8 mouse cellular contexts compared by ENCODE assay signal in the genomic region with DNA sequence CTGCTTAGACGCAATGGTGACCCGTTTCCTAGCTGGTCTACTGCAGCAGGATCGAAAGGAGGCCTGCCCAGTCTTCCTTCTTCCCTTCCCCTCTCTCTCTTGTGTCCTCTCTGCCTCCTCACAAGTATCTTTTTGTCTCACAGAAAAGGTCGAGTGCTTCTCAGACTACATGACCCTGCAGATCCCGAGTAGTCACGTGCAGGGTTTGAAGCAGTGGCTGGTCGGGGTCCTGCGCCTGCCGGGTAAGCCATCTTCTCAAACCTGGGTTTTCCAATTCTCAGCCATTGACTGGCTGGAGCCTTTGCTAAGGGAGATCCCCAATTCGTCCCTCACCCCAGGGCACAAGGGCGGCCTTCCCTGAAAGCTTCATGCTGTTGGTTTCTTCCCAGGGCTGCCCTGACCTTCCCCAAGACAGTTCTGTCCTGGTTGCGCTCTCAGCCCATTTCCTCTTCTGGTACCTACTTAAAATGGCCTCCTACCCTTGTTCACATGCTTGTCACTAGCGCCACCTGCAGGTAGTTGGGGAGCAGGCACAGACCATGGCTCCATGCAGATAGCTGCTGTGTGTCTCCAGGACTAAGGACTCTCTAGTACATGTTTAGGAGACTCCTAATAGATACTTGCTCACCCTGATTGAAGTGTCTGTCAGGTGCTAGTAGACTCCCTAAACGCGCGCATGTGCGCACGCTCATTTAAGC. TPM values are rescaled to one million over a fixed set of nuclear protein-coding genes. Genes with fewer than 3 reads are reported as not detected.
DNase-seq lines count a peak whose midpoint lies in the region; ATAC-seq and TF ChIP-seq lines count a peak whose summit lies in the region.

No protein-coding gene starts in this region.

- 0 out of 2 replicates have a peak, but pooled peaks cover 3% of the 10 kb centered on the region for H3K9me3 ChIP-seq in heart, embryonic 12.5 days (replicated peaks)
- no peaks in the 10 kb centered on the region for H3K9me3 ChIP-seq in liver, postnatal 0 days (ENCODE audit: low read length)

- POLR2A ChIA-PET in Patski (lab: Charles Lee) = no interaction called here

- no peak overlapping the region for H3K27ac ChIP-seq in heart, embryonic 12.5 days (ENCODE audit: poor library complexity, severe bottlenecking)
- H3K27ac ChIP-seq in liver, postnatal 0 days (ENCODE audit: low read depth) = no peak overlapping the region

- DNase-seq in heart, adult 18-20 months = no peak
- DNase-seq in 3134 (ENCODE audit: extremely low read depth, insufficient read length, low spot score) = peak; percentile 20
- no peak for DNase-seq in Patski (ENCODE audit: low read depth, low spot score)
- peak; percentile 38 for DNase-seq in embryo, embryonic 9.5 days (ENCODE audit: extremely low spot score)
- DNase-seq in liver, postnatal 0 days = peak; percentile 67
- peak; percentile 57 to 64 for DNase-seq in thymus, postnatal 10 days (ENCODE audit: low spot score in 2 of 2)
- no peak for DNase-seq in frontal cortex, postnatal 10 days (ENCODE audit: low spot score in 2 of 2)

- CTCF ChIA-PET in Patski (lab: Charles Lee) = interaction anchor here (0.7 kb wide), 1 partner anchor 11 kb away, joined by 3 read pairs; no protein-coding TSS in a partner anchor

- H3K36me3 ChIP-seq in heart, embryonic 12.5 days = no peaks in the 10 kb centered on the region
- no peaks in the 10 kb centered on the region for H3K36me3 ChIP-seq in liver, postnatal 0 days (replicated peaks; ENCODE audit: insufficient read depth, low read length)

- WGBS in heart, embryonic 12.5 days = 82% methylated on average over 18 of the region's 18 CpGs
- 84% methylated on average over 18 of the region's 18 CpGs for WGBS in liver, postnatal 0 days (ENCODE audit: insufficient replicate concordance)

- no peak overlapping the region for H3K9ac ChIP-seq in heart, embryonic 12.5 days
- H3K9ac ChIP-seq in liver, postnatal 0 days (replicated peaks) = no peak overlapping the region

- peaks cover 17% of the 10 kb centered on the region for H3K4me1 ChIP-seq in heart, embryonic 12.5 days (replicated peaks)
- H3K4me1 ChIP-seq in liver, postnatal 0 days (ENCODE audit: insufficient read depth) = no peaks in the 10 kb centered on the region

- in situ Hi-C loops in Patski (cut with MboI; ENCODE audit: low pct_unique_long_range_greater_than_20kb) = no loop called here

- TF ChIP-seq CTCF in Patski (IDR thresholded peaks at IDR 0.05) = peak; percentile 56
- TF ChIP-seq CTCF in liver, postnatal 0 days (IDR thresholded peaks at IDR 0.05; ENCODE audit: low read depth) = peak; percentile 74

- H3K27me3 ChIP-seq in heart, embryonic 12.5 days (replicated peaks) = no peaks in the 10 kb centered on the region
- no peaks in the 10 kb centered on the region for H3K27me3 ChIP-seq in Patski
- no peaks in the 10 kb centered on the region for H3K27me3 ChIP-seq in liver, postnatal 0 days (ENCODE audit: insufficient read depth, low read length)

- no peak for TF ChIP-seq EP300 in liver, postnatal 0 days (IDR thresholded peaks at IDR 0.05; ENCODE audit: low read depth)

- ATAC-seq in heart, embryonic 12.5 days (ENCODE audit: insufficient number of reproducible peaks, low FRiP score) = peak; percentile 53; the same call in 1 of the 2 replicates
- ATAC-seq in Patski = no peak
- ATAC-seq in liver, postnatal 0 days = peak; percentile 53; the same call in 1 of the 2 replicates

- no peak overlapping the region for H3K4me2 ChIP-seq in heart, embryonic 12.5 days
- H3K4me2 ChIP-seq in liver, postnatal 0 days (ENCODE audit: low read depth, low read length) = no peak overlapping the region

- no peak overlapping the region for H3K4me3 ChIP-seq in heart, embryonic 12.5 days
- no peak overlapping the region for H3K4me3 ChIP-seq in liver, postnatal 0 days (ENCODE audit: low read depth, low read length)

RNA-seq across cellular contexts. Expression of a gene that starts 11.7 kb away (rescaled TPM):
- 0.11 and 0.18 TPM in 2 replicates for polyA plus RNA-seq in heart, embryonic 12.5 days (2016; fragmentation: Nextera tagmentation; extraction: Ambion mirVana)
- total RNA-seq in heart, adult 18-20 months (2021) = 1 to 10 TPM; 5.8 to 6.1 TPM
- not detected for polyA plus RNA-seq in Patski (2021)
- polyA plus RNA-seq in liver, postnatal 0 days (2015; fragmentation: Nextera tagmentation; extraction: Ambion mirVana) = not detected in 2 replicates

RNA-seq across cellular contexts. Expression of a gene that starts 28.0 kb away (rescaled TPM):
- polyA plus RNA-seq in heart, embryonic 12.5 days (2016; fragmentation: Nextera tagmentation; extraction: Ambion mirVana) = 200 and 211 TPM in 2 replicates
- total RNA-seq in heart, adult 18-20 months (2021) = 100 to 1,000 TPM; 125 to 126 TPM
- polyA plus RNA-seq in Patski (2021) = 216 TPM
- polyA plus RNA-seq in liver, postnatal 0 days (2015; fragmentation: Nextera tagmentation; extraction: Ambion mirVana) = 73.4 and 76.7 TPM in 2 replicates

RNA-seq across cellular contexts. Expression of a gene that starts 52.5 kb away (rescaled TPM):
- 0.14 and 0.36 TPM in 2 replicates for polyA plus RNA-seq in heart, embryonic 12.5 days (2016; fragmentation: Nextera tagmentation; extraction: Ambion mirVana)
- total RNA-seq in heart, adult 18-20 months (2021) = under 1 TPM in 1 of 2 experiments, not detected in 1; 0.13 TPM
- 0.10 TPM for polyA plus RNA-seq in Patski (2021)
- 109 and 112 TPM in 2 replicates for polyA plus RNA-seq in liver, postnatal 0 days (2015; fragmentation: Nextera tagmentation; extraction: Ambion mirVana)

Comparison
In these comparisons a context has a peak if more than half of its experiments do, and no peak if none do; other contexts are left out.
1. DNase-seq: peak in 3134 (single experiment), embryo, embryonic 9.5 days (single experiment), liver, postnatal 0 days (single experiment) and thymus, postnatal 10 days (2 of 2); none in heart, adult 18-20 months (0 of 2), Patski (single experiment) and frontal cortex, postnatal 10 days (0 of 2).
2. RNA of a gene that starts 52.5 kb away (polyA plus RNA-seq): 109 to 112 TPM in liver, postnatal 0 days; 0.14 to 0.36 TPM in heart, embryonic 12.5 days and 0.10 TPM in Patski (single experiment); every median in the first group is over 10 times any median in the second.